Mouse (Mus musculus) adipocyte (in vitro differentiated cells): ENCODE data around the gene Cypt12.

ENCODE experiments used
- DNase-seq: peaks from one replicate; pipeline ENCODE4 v3.0.0-alpha.2; 2016; ENCODE audit warnings: low spot score

The Cypt12 gene

DNA sequence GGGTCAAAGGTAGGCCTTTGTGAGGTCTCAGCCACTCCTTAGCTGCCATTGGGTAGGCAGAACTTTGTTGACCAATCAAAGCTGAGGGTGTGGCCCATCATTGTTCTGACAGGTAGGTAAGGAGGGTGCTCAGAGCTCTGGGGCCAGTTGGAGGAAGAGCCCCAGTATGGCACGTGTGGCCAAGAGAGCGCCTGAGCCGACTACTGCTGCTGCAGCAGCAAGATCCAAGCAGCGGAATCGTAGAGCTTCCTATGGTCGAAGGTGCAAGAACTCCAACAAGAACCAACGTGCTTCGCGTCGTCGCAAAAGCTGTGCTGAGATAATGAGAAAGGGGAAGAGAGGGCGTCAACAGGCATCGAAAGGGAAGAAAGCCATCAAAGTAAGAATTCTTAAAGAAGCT is at the start of gene Cypt12:
Cypt12 (plus strand) TSS at position 112 of the 400 bp plus-strand sequence.
- DNase-seq: no peak

DNA sequence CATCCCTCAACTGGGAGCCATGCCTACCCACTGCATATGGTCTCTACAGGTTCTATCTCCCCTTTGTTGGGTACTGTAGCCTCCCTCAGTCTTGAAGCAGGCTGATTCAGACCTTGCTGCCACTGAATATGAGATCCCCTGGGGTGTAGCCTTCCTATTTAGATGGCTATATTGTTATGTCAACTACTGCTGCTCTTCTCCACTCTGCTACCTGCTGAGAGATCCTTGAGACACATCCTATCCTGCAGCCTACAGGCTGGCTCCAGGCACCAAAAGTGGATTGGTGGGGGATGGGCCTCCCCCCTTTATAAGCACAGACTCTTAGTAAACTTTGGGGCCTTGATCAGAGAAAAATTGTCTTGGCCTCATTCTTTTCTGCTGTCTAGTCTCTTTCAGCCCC is 34.4 kb upstream of the Cypt12 start:
- DNase-seq: no peak

DNA sequence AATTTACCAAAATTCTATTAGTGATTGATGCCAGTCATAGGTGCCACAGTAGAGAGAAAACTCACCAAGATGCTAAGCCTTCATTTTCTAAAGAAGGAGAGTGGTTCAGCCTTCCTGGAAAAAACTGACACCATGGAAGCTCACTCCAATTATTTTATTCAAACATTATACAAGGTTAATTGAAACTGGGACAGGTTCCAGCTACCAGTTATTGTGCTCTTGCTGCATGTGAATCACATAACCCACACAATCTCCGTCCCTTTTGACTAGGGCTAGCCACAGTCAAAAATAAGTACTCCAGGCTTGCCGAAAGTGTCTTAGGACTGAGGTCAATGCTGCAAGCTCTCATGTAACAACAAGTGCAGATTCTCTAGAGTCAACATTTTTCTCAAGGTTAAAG is 8.0 kb upstream of the Cypt12 start:
- no peak for DNase-seq
